Mouse (Mus musculus) ovary, postnatal 10 days (tissue): Measurements from ENCODE around the gene Gm49333.

Experiments
- DNase-seq: peaks from one replicate; pipeline ENCODE4 v3.0.0; 2022; ENCODE audit warnings: low spot score

Gm49333 gene

DNA sequence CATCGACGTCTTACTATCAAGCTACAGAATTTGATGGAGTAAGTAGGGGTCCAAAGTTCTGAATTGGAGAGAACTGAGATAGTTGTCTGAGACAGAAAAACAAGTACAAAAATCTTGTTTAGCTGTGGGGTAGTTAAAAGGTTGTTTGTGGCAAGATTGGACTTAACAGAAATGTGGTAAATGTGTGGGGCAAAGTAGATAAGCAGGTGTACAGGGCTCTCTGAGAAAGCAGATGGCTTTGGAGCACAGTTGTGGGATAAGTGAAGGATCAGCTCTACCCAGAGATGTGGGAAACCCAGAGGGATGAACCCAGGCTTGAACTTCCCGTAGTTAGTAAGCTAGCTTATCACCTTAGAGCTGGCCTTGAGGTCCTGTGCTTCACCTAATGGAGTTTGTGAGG, 79.4 kb downstream of the Gm49333 start:
- no peak for DNase-seq

DNA sequence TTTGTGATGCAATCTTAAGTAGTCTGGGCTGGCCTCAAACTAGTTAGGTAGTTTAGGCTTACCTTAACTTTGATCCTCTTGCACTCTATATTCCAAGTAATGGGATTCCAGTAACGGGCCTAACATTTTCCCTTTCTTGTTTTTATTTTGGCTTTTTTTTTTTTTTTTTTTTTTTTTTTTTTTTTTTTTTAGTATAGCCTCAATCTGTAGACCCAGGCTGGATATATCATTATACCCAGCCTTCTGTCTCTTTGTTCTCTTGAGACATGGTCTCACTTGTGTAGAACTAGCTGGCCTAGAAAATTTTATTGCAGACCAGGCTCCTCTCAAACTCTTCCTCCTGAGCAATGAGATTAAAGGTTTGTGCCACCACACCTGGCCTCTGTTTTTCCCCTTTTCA, 80.2 kb downstream of the Gm49333 start:
- no peak for DNase-seq

DNA sequence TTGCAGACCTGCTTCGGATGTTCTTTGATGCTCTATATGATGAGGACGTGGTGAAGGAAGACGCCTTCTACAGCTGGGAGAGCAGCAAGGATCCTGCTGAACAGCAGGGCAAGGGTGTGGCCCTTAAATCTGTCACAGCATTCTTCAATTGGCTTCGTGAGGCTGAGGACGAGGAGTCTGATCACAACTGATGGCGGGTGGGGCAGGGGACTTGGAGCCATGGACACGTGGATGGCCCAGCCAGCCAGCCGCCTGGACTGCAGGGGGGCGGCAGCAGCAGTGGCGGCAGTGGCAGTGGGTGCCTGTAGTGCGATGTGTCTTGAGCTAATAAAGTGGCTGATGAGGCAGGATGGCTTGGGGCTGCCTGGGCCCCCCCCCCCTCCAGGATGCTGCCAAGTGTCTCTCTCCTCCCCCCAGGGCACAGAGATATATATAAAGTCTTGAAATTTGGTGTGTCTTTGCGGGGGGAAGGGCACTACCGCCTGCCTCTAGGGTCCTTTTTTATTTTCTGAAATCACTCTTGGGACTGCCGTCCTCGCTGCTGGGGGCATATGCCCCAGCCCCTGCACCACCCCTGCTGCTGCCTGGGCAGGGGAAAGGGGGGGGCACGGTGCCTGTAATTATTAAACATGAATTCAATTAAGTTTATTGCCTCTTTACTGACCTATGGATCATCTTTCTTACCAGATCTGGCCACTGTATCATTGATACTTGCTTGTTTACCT, 81.0 kb downstream of the Gm49333 start:
- DNase-seq: no peak

DNA sequence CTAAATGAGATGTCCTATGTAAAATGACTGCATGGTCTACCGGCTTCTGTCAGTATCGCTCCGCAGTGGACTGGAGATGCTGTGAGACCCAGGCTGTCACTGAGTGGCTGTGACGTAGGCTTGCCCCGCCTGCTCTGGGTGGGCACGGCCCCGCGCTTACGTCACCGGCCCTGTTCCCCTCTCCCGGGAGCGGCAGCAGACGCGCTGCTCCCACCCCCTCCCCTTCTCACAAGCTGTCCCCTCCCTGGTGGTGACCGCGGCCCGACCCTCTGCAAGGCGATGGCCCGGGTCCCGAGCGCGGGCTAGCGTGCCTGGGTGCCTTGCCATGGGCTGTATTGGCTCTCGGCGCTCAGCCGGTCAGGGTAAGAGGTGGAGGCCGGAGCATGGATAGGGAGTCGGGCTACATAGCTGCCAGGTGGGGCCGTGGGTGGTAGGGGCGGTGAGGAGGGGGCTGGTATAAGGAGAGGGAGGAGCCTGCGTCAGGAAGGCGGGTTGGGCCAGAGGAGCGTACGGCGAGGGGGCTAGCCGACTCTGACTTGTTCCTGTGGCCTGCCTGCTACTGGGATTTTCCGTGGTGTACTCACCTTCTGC, 81.8 kb downstream of the Gm49333 start, which contains the start of gene Fam131a:
Gene Fam131a (plus strand): TSS at position 131 of the 591 bp plus-strand sequence.
- peak; percentile 67 for DNase-seq

DNA sequence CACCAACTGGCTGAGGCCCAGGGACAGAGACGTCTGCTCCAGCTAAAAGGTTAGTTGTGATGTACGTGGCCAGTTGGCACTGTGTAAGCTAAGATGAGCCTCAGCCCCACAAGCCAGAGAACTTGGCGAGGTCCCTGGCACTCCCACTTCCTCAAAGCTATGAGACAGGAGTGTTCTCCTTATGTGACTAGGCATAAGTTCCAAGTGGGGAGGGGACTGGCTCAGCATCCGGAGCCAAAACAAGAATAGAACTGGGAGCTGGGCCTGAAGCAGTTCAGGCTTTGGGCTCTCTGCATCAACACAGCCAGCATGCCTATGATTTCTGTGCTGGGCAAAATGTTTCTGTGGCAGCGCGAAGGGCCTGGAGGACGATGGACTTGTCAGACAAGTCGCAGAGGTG, 83.4 kb downstream of the Gm49333 start:
- no peak for DNase-seq
